8 mouse cellular contexts compared by ENCODE assay signal in genomic region chr19:12488969-12489674, GRCm38 (mm10). TPM values are rescaled to one million over a fixed set of nuclear protein-coding genes. Genes with fewer than 3 reads are reported as not detected.
DNase-seq lines count a peak whose midpoint lies in the region; ATAC-seq lines count a peak whose summit lies in the region.

No protein-coding gene starts in this region.

- no peak for ATAC-seq in CD4-positive, CD25-positive, alpha-beta regulatory T cell, adult 4 months

- peak; percentile 47 for DNase-seq in ovary, adult 18-20 months (ENCODE audit: low spot score)
- DNase-seq in ovary, postnatal 14 days (ENCODE audit: low spot score), result no peak
- peak; percentile 61 for DNase-seq in forelimb bud, embryonic 11.5 days (ENCODE audit: low read depth, low spot score)
- peak; percentile 94 for DNase-seq in kidney, adult 9 months
- peak; percentile 39 for DNase-seq in lung, postnatal 36 days
- DNase-seq in yolk sac, embryonic 10.5 days (ENCODE audit: low spot score), result peak; percentile 85
- DNase-seq in left cerebral cortex, adult 8-10 months (ENCODE audit: low spot score in 2 of 2), result no peak

RNA-seq across cellular contexts. Expression of gene Dtx4, which starts 12.1 kb away (rescaled TPM):
- 10 to 100 TPM in 1 of 2 experiments, 1 to 10 TPM in 1; 6.8 to 11.4 TPM for polyA plus RNA-seq in CD4-positive, CD25-positive, alpha-beta regulatory T cell, adult 4 months (2017; shearing (Covaris generic))
- total RNA-seq in left cerebral cortex, adult 8-10 months (2022), result 10 to 100 TPM; 33.0 to 35.3 (median 34.1) TPM

RNA-seq across cellular contexts. Expression of gene Mpeg1, which starts 28.5 kb away (rescaled TPM):
- under 1 TPM; 0.15 to 0.44 TPM for polyA plus RNA-seq in CD4-positive, CD25-positive, alpha-beta regulatory T cell, adult 4 months (2017; shearing (Covaris generic))
- total RNA-seq in left cerebral cortex, adult 8-10 months (2022), result 10 to 100 TPM in 2 of 4 experiments, 1 to 10 TPM in 2; 9.2 to 86.4 (median 32.6) TPM

RNA-seq across cellular contexts. Expression of gene Fam111a, which starts 56.4 kb away (rescaled TPM):
- polyA plus RNA-seq in CD4-positive, CD25-positive, alpha-beta regulatory T cell, adult 4 months (2017; shearing (Covaris generic)), result 10 to 100 TPM; 43.5 to 49.8 TPM
- 1 to 10 TPM; 1.3 to 3.1 (median 1.8) TPM for total RNA-seq in left cerebral cortex, adult 8-10 months (2022)

Comparison
In these comparisons a context has a peak if more than half of its experiments do, and no peak if none do; other contexts are left out.
1. DNase-seq: peak in ovary, adult 18-20 months (single experiment), forelimb bud, embryonic 11.5 days (single experiment), kidney, adult 9 months (single experiment), lung, postnatal 36 days (single experiment) and yolk sac, embryonic 10.5 days (single experiment); none in ovary, postnatal 14 days (single experiment) and left cerebral cortex, adult 8-10 months (0 of 2).